Mouse (Mus musculus): Measurements from ENCODE around the gene Fbxl7.

Gene Fbxl7

DNA sequence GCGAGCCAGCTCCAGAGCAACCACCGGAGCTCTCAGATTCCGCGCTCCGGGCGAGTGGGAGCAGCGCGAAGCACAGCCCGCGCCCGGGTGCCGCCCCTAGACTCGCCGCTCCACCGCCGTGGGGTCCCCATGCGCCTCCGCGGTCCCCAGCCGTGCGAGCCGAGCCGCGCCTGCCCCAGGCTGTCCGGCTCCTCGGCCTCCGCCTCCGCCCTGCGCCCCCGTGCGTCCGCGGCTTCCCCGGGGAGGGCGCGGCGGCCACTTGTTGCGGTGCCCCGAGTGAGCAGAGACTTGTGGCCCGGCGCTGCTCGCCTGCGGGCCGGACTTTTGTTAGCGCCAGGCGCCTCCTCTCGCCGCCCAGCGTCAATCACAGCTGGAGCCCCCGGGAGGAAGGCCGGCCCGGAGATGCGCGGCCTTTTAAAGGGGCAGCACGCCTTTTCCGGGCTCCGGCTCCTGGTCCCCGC, at the start of gene Fbxl7:
Gene Fbxl7 (minus strand): TSS at position 330 of the 461 bp plus-strand sequence.
- DNase-seq (ENCODE audit: low spot score in 2 of 2): peak; percentile 52

DNA sequence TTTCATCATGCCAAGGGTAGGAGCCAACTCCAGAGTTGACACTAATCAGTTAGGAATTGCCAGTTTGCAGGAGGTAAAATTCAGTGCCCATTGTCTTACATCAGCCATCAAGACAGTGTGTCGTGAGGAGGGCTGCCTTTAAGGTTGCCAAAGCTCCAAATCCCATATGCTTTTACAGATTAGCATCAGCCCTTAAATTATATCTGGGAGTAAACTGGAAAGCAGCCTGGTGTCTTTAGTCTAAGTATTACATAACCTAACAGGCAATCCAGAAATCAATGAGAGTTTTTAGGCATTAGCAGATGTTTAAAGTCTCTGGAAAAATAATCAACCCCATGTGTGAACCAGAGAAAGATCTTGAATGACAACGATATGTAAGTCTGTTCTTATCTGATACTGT, 26.6 kb upstream of the Fbxl7 start:
- DNase-seq (ENCODE audit: low spot score in 2 of 2): no peak

DNA sequence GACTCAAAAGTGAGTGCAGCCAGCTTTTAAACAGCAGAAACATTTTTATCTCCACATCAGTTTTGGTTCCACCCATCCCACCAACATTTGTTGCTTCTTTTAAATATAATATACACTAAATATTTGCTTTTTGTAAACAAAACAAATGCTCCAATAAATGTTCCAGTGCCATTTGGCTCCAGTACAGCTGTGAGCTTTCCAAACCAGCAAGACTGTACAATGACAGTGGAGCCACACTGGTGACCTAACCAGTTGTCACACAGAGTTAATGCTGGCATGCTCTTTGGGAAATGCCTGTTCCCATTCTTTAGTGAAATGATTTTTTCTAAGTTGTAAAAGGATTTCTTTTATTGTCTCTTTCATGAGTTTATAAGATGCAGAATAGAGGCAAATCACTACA, 18.0 kb upstream of the Fbxl7 start:
- DNase-seq (ENCODE audit: low spot score in 2 of 2): no peak

DNA sequence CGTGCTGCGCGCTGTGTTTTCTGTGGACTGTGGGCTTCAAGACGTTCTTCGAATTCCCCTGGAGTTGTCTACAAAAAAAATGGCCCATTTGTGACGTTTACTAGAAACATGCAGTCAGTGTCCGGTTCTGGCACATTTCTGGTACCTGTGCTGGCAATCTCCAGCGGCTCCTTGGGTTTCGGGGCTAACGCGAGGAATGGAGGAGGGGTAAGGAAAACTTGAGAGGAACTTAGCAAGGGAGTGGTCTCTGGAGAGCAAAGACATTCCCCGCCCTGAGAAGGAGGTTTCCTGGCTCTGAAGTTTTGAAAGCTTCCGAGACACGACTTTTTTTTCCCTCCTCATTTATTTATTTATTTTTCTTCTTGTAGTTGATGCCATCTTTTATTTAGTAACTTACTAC, 381 bp upstream of the Fbxl7 start:
- no peak for DNase-seq (ENCODE audit: low spot score in 2 of 2)

DNA sequence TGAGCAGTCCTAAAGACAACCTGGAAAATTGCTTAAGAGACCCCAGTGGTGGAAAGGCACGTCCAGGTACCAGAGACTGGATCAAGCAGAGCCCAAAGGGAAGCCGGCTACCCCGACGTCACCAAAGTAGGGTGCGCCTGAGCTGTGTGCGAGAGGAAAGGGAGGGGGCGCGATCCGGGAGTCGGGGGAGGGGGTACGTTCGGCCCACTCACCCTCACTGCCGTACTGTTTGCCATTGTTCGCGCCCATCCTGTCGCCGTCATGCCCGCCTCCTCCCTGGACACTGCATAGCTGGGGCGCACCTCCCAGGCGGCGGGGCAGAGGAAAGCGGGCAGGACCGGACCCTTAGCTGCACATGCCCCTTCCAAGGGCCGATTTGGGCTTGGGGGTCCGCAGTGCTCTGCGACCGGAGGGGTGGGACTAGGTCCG, 565 bp downstream of the Fbxl7 start:
- DNase-seq (ENCODE audit: low spot score in 2 of 2): peak in 1 of 2 experiments; percentile 9

DNA sequence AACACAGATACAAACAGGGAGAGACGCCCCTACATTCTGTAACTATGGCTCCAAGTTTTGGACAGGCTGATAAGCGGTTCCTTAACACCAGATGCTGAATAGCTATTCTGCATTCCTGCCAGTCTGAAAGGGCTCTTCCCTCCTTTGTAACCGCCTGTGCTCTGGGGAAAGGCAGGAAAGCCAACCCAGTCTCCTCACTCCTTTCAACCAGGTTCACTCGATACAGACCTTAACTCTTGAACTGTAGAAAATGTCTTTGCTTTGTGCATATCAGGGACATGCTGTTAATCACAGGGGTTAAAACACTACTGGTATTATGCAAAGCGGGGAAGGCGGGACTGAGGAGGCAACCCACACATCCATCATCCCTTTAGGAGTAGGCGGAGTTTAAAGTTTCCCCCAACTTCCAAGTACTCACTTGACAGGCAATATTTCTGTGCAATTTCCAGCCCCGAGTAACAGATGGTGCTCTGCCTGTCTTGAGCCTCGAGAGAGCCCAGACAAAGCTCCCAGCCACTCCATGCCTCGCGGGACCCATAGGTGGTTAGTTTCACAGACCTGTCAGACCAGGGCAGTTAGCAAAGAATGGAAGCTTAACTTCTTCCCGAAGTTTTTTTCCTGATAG, 1.2 kb downstream of the Fbxl7 start:
- DNase-seq (ENCODE audit: low spot score in 2 of 2): no peak

DNA sequence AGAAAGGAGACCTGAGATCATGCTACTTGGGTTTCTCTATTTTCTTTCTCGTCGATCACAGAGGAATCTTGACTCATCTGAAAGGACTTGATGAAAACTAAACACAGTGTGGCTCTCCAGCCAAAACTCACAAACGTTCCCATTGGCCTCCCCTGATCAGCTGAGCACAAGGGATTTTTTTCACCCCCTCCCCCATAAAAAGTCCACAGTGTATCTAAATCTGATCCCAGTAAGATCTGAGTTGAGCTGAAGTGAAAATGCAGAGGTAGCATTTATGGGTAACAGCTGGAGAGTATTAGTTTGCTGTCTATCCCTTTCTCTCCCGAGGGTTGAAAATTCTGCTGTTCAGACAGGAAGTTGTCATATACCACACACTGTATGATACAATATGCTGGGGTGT, 2.2 kb downstream of the Fbxl7 start:
- no peak for DNase-seq (ENCODE audit: low spot score in 2 of 2)

DNA sequence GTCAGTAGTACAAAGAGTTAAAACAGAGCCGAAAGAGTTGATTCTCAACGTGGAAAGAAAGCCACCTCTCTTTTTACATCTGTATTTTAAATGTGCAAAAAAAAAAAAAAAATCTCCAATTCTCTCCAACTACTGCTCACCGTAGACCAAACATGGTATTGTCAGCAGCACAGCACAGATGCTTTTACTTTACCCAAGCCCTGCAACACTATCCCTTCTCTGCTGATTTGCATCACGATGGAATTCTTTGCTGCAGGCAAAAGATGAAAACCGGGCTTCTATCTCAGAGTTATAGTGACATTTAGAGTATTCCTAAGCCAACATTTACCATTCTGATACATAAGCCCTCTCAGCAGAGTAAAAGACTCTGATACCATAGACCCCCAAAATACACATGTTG, 5.4 kb downstream of the Fbxl7 start:
- DNase-seq (ENCODE audit: low spot score in 2 of 2): no peak

DNA sequence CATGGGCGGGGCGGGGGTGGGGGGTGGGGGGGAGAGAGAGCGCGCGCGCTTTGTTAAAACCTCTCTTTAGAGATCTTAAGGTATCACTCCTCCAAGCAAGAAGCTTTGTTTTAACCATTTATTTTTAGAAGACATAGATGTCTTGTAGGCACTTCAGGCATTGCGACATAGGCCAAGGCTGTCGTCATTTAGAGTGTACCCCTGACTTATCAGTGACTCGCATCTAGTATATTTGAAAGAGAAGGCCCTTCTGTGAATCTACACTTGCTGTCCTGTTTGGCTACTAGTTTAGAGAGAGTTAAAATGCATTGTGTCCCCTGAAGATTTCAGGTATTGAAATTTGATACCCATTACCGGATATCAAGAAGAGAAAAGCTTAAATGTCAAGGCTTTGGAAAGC, 7.2 kb downstream of the Fbxl7 start:
- no peak for DNase-seq (ENCODE audit: low spot score in 2 of 2)

DNA sequence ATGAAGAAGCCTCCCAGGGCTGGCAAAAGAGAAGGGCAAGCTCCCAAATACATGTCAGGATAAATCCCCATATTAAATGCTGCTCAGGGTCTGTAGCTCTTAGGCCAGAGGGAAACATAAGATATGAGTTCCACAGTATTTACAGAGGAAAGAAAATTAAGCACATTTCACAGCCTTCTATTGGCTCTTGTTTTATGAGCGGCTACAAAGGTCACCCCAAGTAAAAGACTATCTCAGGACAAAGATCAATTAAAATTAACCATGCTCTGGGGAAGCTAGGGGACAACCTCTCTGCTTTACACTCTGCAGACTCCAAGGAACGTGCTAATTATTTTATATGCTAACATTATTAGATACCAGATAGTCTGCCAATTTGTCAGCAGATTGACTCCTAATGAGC, 9.4 kb downstream of the Fbxl7 start:
- DNase-seq (ENCODE audit: low spot score in 2 of 2): no peak

DNA sequence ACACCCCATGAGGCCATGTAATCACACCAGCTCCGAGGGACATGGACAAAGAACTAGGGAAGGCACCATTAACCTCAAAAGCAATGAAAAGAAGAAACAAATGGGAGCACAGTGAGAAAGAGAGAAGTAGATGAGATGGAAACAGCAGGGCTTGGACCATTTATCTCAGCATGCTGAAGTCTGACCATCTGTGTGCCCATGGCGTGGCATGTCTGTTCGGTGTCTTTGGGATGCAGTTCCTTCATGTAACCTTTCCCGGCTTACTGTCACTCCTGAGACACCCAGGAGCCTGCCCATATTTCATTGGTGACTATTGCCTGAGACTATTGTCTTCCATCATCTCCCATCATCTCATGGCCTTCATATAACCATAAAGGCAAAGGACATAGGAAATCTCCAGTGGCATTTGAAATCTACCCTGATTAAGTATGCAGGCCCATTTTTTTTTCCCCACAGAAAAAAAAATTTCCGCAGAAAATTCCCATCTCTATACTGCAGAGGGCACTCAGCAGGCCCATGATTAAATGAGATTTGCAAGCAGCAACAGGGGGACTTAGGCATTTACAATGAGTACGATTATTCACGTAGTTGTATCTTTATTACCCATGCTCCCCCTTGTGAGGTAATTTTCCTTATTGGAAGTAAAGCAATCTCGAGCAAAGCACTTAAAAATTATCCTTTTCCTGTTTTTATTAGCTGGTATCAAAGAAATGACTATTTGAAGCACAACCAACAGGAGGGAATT, 15.0 kb downstream of the Fbxl7 start:
- DNase-seq (ENCODE audit: low spot score in 2 of 2): no peak

DNA sequence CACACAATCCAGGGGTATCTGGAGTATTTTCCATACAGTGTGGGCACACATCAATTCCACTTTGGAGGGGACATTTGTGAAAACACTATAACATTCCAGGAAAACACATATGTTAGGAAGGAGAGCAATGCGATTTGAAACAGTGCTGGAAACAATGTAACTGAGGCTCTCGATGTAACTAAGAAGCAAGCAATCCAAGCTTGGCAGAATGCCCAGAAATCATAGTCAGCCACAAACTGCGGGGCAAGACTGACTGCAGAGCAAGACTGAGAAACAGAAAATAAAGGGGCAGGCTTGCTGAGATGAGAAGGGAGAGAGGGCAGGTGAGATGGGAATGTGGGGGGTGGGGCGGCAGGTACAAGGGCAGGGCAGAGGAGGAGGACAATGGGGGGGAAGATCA, 19.7 kb downstream of the Fbxl7 start:
- DNase-seq (ENCODE audit: low spot score in 2 of 2): peak; percentile 75 to 78

DNA sequence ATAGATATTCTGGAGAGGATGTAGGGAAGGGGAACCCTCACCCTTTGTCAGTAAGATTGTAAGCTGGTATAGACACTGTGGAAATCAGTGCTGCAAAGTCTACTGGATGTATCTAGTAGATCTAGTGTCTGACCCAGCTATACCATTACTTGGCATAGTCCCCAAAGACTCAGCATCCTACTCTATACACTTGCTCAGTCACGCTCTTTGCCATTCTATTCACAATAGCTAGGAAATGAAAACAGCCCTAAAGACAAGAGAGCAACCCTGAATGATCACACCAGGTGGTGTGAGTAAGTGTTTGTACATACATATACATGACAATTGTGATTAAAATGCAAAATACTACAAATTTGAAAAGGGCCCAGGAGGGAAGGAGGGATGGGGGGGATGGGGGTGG, 23.1 kb downstream of the Fbxl7 start:
- no peak for DNase-seq (ENCODE audit: low spot score in 2 of 2)

DNA sequence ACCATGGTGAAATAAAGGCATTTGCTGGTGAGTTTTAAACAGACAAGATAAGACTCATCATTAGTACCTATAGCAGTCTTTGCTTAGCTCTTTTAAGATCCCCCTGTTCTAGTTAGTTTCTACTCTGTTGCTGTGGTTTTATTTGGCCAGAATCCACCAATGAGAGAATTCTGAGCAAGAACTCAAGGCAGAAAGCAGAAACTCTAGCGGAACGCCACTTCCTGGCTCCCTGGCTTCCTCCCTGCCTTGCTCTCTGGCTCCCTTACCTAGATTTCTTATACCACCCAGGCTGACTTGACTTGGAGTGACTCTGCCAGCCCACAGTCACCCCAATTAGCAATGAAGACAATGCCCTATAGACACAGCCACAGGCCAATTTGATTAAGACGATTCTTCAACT, 26.2 kb downstream of the Fbxl7 start:
- DNase-seq (ENCODE audit: low spot score in 2 of 2): no peak

DNA sequence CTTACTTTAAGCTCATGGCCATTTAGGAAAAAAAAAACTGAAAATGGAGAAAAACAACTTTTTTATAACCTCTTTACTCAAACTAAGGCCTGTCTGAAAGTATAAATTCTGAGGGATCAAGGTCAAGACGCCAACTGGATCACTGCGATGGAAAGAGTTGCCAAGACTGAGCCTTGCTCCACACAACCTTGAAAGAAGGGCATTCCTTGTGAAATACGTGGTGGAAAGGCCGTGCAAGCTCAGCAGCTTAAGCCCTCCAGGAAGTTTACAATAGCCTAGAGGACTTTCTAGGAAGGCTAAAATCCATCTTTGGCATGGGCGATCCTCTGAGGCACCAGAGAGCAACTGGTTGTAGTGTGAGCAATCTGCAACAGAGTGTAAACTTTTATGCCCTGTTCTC, 27.9 kb downstream of the Fbxl7 start:
- no peak for DNase-seq (ENCODE audit: low spot score in 2 of 2)

DNA sequence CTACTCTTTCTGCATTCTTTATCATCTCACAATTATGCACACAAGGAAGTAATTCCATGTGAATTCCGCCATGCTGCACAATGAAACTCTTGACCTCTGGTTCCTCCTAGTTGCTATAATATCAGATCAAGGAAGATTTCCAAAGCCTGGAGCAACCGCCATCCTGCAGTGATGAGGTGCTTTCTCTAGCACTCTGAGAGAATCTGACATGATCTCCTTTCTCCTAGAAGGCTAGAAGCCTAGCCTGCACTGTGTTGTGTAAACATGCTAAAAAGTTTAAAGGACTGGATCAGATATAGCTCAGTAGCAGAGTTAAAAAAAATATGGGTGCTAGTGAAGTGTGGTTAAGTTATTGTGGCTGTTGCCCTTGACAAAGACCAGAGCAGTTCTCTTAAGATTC, 33.2 kb downstream of the Fbxl7 start:
- DNase-seq (ENCODE audit: low spot score in 2 of 2): no peak

DNA sequence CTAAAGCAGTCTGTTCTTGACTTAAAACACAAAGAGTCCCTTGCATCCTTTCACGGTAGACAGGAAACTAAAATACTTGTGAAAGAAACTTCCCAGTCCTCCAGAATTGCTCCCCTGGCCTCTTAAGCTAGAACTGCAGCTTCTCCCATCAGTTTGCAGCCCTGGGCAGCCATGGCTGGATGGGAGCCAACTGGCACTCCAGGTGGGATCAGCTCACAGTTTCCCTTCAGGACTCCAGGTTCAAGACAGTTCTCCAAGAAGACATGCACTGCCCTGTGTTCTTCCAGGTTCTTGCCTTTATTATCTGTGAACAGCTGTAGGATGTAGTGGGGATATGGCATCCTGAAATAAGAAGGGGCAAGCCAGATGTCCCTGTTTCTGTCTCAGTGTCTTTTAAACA, 45.8 kb downstream of the Fbxl7 start:
- no peak for DNase-seq (ENCODE audit: low spot score in 2 of 2)

DNA sequence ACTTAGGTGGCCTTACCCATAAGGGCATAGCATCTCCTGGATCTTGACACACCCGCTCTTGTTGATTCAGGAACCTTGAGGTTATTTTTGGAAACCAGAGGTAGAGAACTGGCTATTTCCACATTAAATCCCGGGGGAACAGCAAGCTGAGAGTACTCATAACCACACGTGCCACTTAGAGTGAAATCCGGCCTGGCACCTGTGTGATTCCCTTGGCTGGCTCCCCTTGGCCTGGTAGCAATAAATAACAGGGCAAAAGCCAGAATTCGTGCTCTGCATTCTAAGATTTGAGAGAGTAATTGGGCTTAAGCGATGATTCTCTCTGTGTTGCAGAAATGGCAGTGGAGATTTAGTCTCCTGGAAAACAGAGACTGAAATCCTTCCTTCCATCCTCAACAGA, 53.2 kb downstream of the Fbxl7 start:
- DNase-seq (ENCODE audit: low spot score in 2 of 2): no peak

DNA sequence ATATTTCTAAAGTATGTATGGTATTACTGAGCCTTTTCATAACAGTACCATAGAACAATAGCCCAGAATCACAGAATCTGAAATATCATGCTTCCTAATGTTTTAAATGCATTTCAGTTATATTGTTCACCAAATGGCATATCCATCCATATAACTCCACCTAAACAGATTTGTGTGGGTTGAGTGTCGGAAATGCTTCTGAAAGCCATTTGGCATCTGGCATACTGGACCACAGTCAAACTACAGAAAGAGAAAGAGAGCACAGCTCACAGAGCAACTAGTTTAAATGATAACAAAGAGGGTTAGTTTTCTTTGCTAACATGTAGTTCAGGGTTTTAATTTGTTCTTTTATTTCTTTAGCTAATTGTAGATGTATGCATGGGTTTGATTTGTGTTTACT, 57.0 kb downstream of the Fbxl7 start:
- peak in 1 of 2 experiments; percentile 4 for DNase-seq (ENCODE audit: low spot score in 2 of 2)

DNA sequence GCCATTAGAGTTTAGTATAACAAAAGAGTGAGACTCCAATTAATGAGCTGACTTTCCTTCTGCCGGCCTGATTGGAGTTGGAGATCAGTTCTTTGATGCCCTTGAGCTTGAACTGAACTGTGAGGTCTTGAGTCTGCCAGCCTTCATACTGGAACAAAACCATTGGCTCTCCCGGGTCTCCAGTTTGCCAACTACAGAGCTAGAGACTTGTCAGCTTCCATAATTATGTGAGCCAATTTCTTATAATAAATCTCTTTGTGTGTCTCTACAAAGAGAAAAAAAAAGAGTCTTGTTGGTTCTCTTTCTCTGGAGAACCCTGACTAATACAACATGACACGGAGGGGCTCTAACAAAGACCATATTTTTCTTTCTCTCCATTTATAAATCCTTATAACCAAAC, 58.2 kb downstream of the Fbxl7 start:
- DNase-seq (ENCODE audit: low spot score in 2 of 2): no peak

DNA sequence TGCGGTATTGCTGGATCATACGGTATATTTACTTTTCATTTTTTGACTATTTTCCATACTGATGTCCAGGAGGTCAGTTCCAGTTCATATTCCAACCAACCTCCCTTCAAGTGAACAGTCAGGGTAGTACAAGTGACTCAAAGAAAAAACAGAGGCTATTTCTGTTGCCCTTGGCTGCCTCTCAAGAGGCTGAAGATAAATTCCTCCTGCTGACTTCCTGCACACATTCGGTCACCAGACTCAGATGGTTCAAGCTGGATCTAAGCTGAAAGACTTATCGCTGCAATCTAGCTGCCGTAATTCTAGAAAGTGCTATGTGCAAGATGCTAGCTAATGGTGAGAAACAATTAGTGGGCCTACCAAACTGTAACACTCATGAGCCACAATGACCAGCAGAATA, 61.0 kb downstream of the Fbxl7 start:
- no peak for DNase-seq (ENCODE audit: low spot score in 2 of 2)

DNA sequence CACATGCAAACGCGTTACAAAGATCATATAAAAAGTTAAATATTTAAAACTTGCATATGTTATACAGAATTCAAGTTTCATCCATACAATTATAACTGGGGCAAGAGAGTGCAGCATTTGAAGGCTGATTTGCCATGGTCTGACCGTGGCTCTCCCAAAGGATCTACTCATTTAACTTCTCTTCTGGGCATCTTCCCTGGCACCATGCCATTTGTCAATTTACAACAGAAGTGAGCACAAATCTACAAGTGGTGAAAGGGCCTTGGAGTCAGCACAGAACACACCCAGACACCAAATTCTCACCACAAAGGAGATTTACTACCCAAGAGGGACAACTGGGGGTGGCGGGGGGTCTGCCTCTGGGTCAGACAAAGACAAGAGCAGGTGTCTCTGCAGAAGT, 64.2 kb downstream of the Fbxl7 start:
- no peak for DNase-seq (ENCODE audit: low spot score in 2 of 2)

DNA sequence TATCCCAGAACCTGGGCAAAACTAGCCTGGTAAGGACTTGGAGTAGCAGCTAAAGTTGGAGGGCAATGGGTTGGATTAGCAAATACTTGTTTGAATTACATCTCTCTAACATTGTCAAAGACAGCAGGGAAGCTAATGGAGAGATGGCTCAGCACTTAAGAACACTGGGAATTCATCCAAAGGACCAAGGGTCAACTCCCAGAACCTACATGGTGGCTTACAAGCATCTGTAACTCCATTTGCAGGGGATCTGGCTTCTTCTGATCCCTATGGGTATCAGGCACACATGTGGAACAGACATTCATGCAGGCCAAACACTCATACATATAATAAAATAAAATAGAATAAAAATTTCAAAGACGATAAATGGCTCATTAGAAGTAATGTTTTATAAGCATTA, 78.4 kb downstream of the Fbxl7 start:
- DNase-seq (ENCODE audit: low spot score in 2 of 2): no peak

DNA sequence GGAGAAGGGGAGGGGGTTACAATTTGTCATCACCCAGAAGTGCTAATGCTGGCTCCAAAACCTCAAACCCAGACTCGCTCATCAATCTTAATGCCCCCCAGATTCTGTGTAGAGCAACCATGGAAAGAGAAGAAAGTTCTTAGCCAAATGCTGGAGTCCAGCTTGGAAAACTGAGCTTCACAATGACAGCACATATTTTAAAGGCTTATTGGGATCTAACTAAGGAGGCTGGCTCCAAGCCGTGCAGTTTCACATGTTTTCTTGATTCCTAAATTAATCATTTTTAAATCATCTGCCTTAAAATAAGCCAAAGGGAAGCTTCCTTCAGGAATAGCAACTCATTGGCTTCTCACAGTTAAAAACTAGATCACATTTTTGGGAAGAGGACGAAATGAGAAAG, 82.5 kb downstream of the Fbxl7 start:
- no peak for DNase-seq (ENCODE audit: low spot score in 2 of 2)
